Comparison of ENCODE assay signal across 15 mouse cellular contexts in genomic region chr9:25219882-25220281, GRCm38 (mm10). TPM values are rescaled to one million over a fixed set of nuclear protein-coding genes. Genes with fewer than 3 reads are reported as not detected.
DNase-seq lines count a peak whose midpoint lies in the region; ATAC-seq and TF ChIP-seq lines count a peak whose summit lies in the region.
"Had no signal": no experiment of that assay in that cellular context is flagged by ENCODE, and none has a peak within 500 bp of the region (broad histone marks: within the 10 kb centered on the region; RNA-seq: fewer than 3 reads in every experiment).

No protein-coding gene starts in this region.

- ATAC-seq in stomach, embryonic 14.5 days (ENCODE audit: insufficient number of reproducible peaks, insufficient read depth, low FRiP score, low read depth): no peak
- ATAC-seq in stomach, postnatal 0 days (ENCODE audit: low FRiP score, low TSS enrichment): no peak
- ATAC-seq: midbrain, embryonic 16.5 days had no signal

- no peak overlapping the region for H3K4me2 ChIP-seq in stomach, embryonic 14.5 days (replicated peaks; ENCODE audit: low read depth, low read length)
- no peak overlapping the region for H3K4me2 ChIP-seq in stomach, postnatal 0 days (replicated peaks; ENCODE audit: low read depth)
- H3K4me2 ChIP-seq: embryonic facial prominence, embryonic 15.5 days; liver, embryonic 15.5 days had no signal

- peak; percentile 53 to 59 for DNase-seq in frontal cortex, adult 2 months (ENCODE audit: extremely low spot score in 1 of 2, low spot score in 1 of 2)
- no peak for DNase-seq in frontal cortex, postnatal 10 days (ENCODE audit: low spot score in 2 of 2)
- DNase-seq in layer of hippocampus, adult 2 months (ENCODE audit: low spot score in 2 of 2): peak in 1 of 2 experiments; percentile 31
- no peak for DNase-seq in layer of hippocampus, postnatal 25 days (ENCODE audit: extremely low spot score in 1 of 2, low spot score in 1 of 2)
- DNase-seq in stomach, postnatal 0 days (ENCODE audit: low spot score): no peak
- no peak for DNase-seq in embryo, embryonic 9.5 days (ENCODE audit: extremely low spot score)
- no peak for DNase-seq in thymus, adult 18-20 months
- DNase-seq: adrenal gland, postnatal 25 days; cerebellum, adult 2 months; kidney, adult 8-10 months; thymus, adult 2 months had no signal

- peaks cover 6% of the 10 kb centered on the region; the same call in 1 of the 2 replicates for H3K4me1 ChIP-seq in stomach, embryonic 14.5 days (ENCODE audit: control insufficient read depth, insufficient read depth, low read length)
- no peaks in the 10 kb centered on the region for H3K4me1 ChIP-seq in stomach, postnatal 0 days (replicated peaks; ENCODE audit: control insufficient read depth, insufficient read depth)
- H3K4me1 ChIP-seq: embryonic facial prominence, embryonic 15.5 days; liver, embryonic 15.5 days had no signal

- WGBS in stomach, embryonic 14.5 days: 41% methylated on average over 5 of the region's 5 CpGs
- 51% methylated on average over 5 of the region's 5 CpGs for WGBS in stomach, postnatal 0 days

- no peaks in the 10 kb centered on the region for H3K9me3 ChIP-seq in stomach, embryonic 14.5 days (ENCODE audit: control insufficient read depth, low read depth, low read length)
- no peaks in the 10 kb centered on the region for H3K9me3 ChIP-seq in stomach, postnatal 0 days (ENCODE audit: control insufficient read depth, low read length)
- H3K9me3 ChIP-seq: embryonic facial prominence, embryonic 15.5 days; liver, embryonic 15.5 days had no signal

- H3K4me3 ChIP-seq in layer of hippocampus, adult 2 months: no peak overlapping the region
- H3K4me3 ChIP-seq in stomach, embryonic 14.5 days (ENCODE audit: low read depth, low read length): no peak overlapping the region
- no peak overlapping the region for H3K4me3 ChIP-seq in stomach, postnatal 0 days (ENCODE audit: low read depth, low read length)
- H3K4me3 ChIP-seq: embryonic facial prominence, embryonic 15.5 days; liver, embryonic 15.5 days had no signal

- H3K27me3 ChIP-seq in stomach, embryonic 14.5 days (ENCODE audit: control insufficient read depth, insufficient read depth, low read length): no peaks in the 10 kb centered on the region
- no peaks in the 10 kb centered on the region for H3K27me3 ChIP-seq in stomach, postnatal 0 days (ENCODE audit: control insufficient read depth, insufficient read depth, low read length)
- H3K27me3 ChIP-seq: embryonic facial prominence, embryonic 15.5 days; liver, embryonic 15.5 days had no signal

- peak overlapping the region; percentile 67; the same call in 1 of the 2 replicates for H3K27ac ChIP-seq in layer of hippocampus, adult 2 months
- H3K27ac ChIP-seq in stomach, embryonic 14.5 days (ENCODE audit: low read length): peak overlapping the region; percentile 68; the same call in 1 of the 2 replicates
- H3K27ac ChIP-seq in stomach, postnatal 0 days (replicated peaks): no peak overlapping the region
- H3K27ac ChIP-seq: liver, embryonic 15.5 days had no signal

- TF ChIP-seq EP300 in stomach, postnatal 0 days (optimal IDR thresholded peaks at IDR 0.05): no peak

- H3K9ac ChIP-seq in stomach, embryonic 14.5 days (replicated peaks; ENCODE audit: low read depth, low read length): no peak overlapping the region
- H3K9ac ChIP-seq in stomach, postnatal 0 days (ENCODE audit: low read length): no peak overlapping the region
- H3K9ac ChIP-seq: embryonic facial prominence, embryonic 15.5 days; liver, embryonic 15.5 days had no signal

- TF ChIP-seq CTCF in layer of hippocampus, adult 2 months (conservative IDR thresholded peaks at IDR 0.05): no peak
- no peak for TF ChIP-seq CTCF in stomach, postnatal 0 days (IDR thresholded peaks at IDR 0.05; ENCODE audit: low read depth)

- no peaks in the 10 kb centered on the region for H3K36me3 ChIP-seq in stomach, embryonic 14.5 days (ENCODE audit: control insufficient read depth, insufficient read depth, low read length)
- H3K36me3 ChIP-seq in stomach, postnatal 0 days (ENCODE audit: control insufficient read depth, insufficient read depth, low read length): no peaks in the 10 kb centered on the region
- H3K36me3 ChIP-seq: embryonic facial prominence, embryonic 15.5 days; liver, embryonic 15.5 days had no signal

RNA-seq across cellular contexts. Expression of gene Sept7, which starts 32.4 kb away (rescaled TPM):
- polyA plus RNA-seq in frontal cortex, adult 2 months (2012; rRNA removed): 244 and 267 TPM in 2 replicates
- 100 to 1,000 TPM; 263 to 265 TPM for total RNA-seq in layer of hippocampus, adult 2 months (2021)
- total RNA-seq in layer of hippocampus, postnatal 25 days (2021): 100 to 1,000 TPM; 281 to 289 TPM
- 288 and 302 TPM in 2 replicates for polyA plus RNA-seq in stomach, embryonic 14.5 days (2014; fragmentation: Nextera tagmentation; extraction: Ambion mirVana)
- 154 and 175 TPM in 2 replicates for polyA plus RNA-seq in stomach, postnatal 0 days (2015; fragmentation: Nextera tagmentation; extraction: Ambion mirVana)

Comparison
In these comparisons a context has a peak if more than half of its experiments do, and no peak if none do; other contexts are left out.
1. DNase-seq: peak in frontal cortex, adult 2 months (2 of 2); none in frontal cortex, postnatal 10 days (0 of 2), layer of hippocampus, postnatal 25 days (0 of 2), stomach, postnatal 0 days (single experiment), embryo, embryonic 9.5 days (single experiment) and thymus, adult 18-20 months (0 of 2).